Mouse (Mus musculus) A20 (cell line): ENCODE measurements around the gene Cdh3.
A peak's percentile ranks its signal among the peaks of the same experiment; 100 is the strongest.
"Not testable (repeated sequence)": the region's sequence is repeated elsewhere in the genome, so short reads cannot be mapped to it uniquely, and the experiment has no call there.

ENCODE experiments used
- DNase-seq: peaks from one replicate; pipeline ENCODE4 v3.0.0-alpha.2; 2011; ENCODE audit warnings: low read depth, low spot score

Gene Cdh3

GRCm38 (mm10) chr8:106571551-106572172 is 61.0 kb downstream of the Cdh3 start:
- no peak for DNase-seq

GRCm38 (mm10) chr8:106572175-106572574 is 61.5 kb downstream of the Cdh3 start:
- DNase-seq = not testable (repeated sequence)

- DNase-seq = not testable (repeated sequence)
These were observed 62.5 kb downstream of the Cdh3 start, which contains the start of gene Gm10073 for GRCm38 (mm10) chr8:106573168-106573567. Gm10073 (minus strand) TSS chr8:106573461.

- DNase-seq = no peak
These were observed 63.6 kb downstream of the Cdh3 start for GRCm38 (mm10) chr8:106574283-106574682.

- no peak for DNase-seq
These were observed 66.3 kb downstream of the Cdh3 start for GRCm38 (mm10) chr8:106576849-106577555.

- DNase-seq = no peak
These were observed 68.8 kb downstream of the Cdh3 start for GRCm38 (mm10) chr8:106579510-106579909.

- no peak for DNase-seq
These were observed 70.8 kb downstream of the Cdh3 start for GRCm38 (mm10) chr8:106581344-106582088.

GRCm38 (mm10) chr8:106584942-106585670 is 74.4 kb downstream of the Cdh3 start:
- no peak for DNase-seq

GRCm38 (mm10) chr8:106585671-106586037 is 75.0 kb downstream of the Cdh3 start:
- no peak for DNase-seq

- no peak for DNase-seq
These were observed 76.2 kb downstream of the Cdh3 start for GRCm38 (mm10) chr8:106586896-106587295.

GRCm38 (mm10) chr8:106588443-106589431 is 78.0 kb downstream of the Cdh3 start:
- no peak for DNase-seq

GRCm38 (mm10) chr8:106592458-106592857 is 81.8 kb downstream of the Cdh3 start:
- no peak for DNase-seq

- DNase-seq = peak; percentile 26
These were observed 84.9 kb downstream of the Cdh3 start for GRCm38 (mm10) chr8:106595623-106596022.

- no peak for DNase-seq
These were observed 86.4 kb downstream of the Cdh3 start for GRCm38 (mm10) chr8:106597067-106597466.

- no peak for DNase-seq
These were observed 88.7 kb downstream of the Cdh3 start for GRCm38 (mm10) chr8:106599265-106599979.

GRCm38 (mm10) chr8:106603131-106603819 is 92.6 kb downstream of the Cdh3 start, which contains the start of gene Cdh1:
Cdh1 (plus strand) TSS chr8:106603351.
- no peak for DNase-seq

- DNase-seq = no peak
These were observed 93.2 kb downstream of the Cdh3 start for GRCm38 (mm10) chr8:106603933-106604332.

- DNase-seq = no peak
These were observed 95.0 kb downstream of the Cdh3 start for GRCm38 (mm10) chr8:106605657-106606056.

- peak; percentile 79 for DNase-seq
These were observed 95.4 kb downstream of the Cdh3 start for GRCm38 (mm10) chr8:106606121-106606520.
